Mouse (Mus musculus): Measurements from ENCODE around the gene Itga7.

DNA sequence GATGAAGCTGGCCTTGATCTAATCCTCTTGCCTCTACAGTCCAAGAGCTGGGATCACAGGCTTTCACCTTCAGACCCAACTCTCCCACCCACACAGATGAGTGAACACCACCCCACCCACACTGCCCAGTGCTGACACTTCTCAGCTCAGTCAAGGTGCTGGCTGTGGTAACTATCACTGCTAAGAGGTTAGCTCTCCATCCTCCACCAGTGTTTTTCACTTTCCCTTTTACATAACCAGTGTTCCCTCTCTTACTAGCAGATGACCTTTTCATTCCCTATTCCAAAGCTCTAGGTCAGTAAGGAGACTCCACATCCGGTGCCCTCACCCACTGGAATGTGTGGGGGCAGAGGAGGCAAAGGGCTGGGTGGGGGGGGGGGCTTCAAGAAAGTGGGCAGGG, 12.4 kb upstream of the Itga7 start:
- TF ChIP-seq CTCF (IDR thresholded peaks at IDR 0.05; ENCODE audit: low read depth): no peak
- no peak for TF ChIP-seq EP300 (IDR thresholded peaks at IDR 0.05; ENCODE audit: low read depth)

Measured in heart, postnatal 0 days (tissue).